Mouse (Mus musculus) forebrain, embryonic 14.5 days (tissue): Measurements from ENCODE around the gene Kifap3. TPM values are rescaled to one million over a fixed set of nuclear protein-coding genes. Genes with fewer than 3 reads are reported as not detected.
"Not testable (repeated sequence)": the region's sequence is repeated elsewhere in the genome, so short reads cannot be mapped to it uniquely, and the experiment has no call there.

Experiments used
- ATAC-seq: fragments of 200-750 bp; cut with Nextera tagmentation; 2 replicates; pipeline ENCODE4 v1.8.0; 2017; ENCODE audit warnings: mild to moderate bottlenecking, moderate library complexity
- DNase-seq: peaks from one replicate; pipeline ENCODE4 v3.0.0-alpha.2; 2015; ENCODE audit warnings: low spot score
- H3K27ac ChIP-seq: fragments of 300-500 bp; sonication (generic); 2 replicates; pipeline ENCODE4 v1.5.1; 2014; ENCODE audit warnings: low read depth, mild to moderate bottlenecking, control low read depth, low read length, moderate library complexity
- H3K27me3 ChIP-seq: fragments of 300-500 bp; sonication (generic); replicated peaks from 2 replicates; pipeline ENCODE4 v1.6.1; 2014; ENCODE audit warnings: low read length, control low read depth, mixed read lengths; ENCODE audit not compliant: control insufficient read depth, insufficient read depth
- H3K36me3 ChIP-seq: fragments of 300-500 bp; sonication (generic); 2 replicates; pipeline ENCODE4 v1.6.1; 2014; ENCODE audit warnings: low read length, control low read depth; ENCODE audit not compliant: control insufficient read depth, insufficient read depth
- H3K4me1 ChIP-seq: fragments of 300-500 bp; sonication (generic); 2 replicates; pipeline ENCODE4 v1.6.1; 2014; ENCODE audit warnings: antibody characterized with exemption, low read length, control low read depth; ENCODE audit not compliant: control insufficient read depth, insufficient read depth
- H3K4me2 ChIP-seq: fragments of 300-500 bp; sonication (generic); 2 replicates; pipeline ENCODE4 v1.6.1; 2014; ENCODE audit warnings: mild to moderate bottlenecking, control low read depth, low read length
- H3K4me3 ChIP-seq: fragments of 300-500 bp; sonication (generic); 2 replicates; pipeline ENCODE4 v1.5.1; 2014; ENCODE audit warnings: low read depth, low read length, control low read depth
- H3K9ac ChIP-seq: fragments of 300-500 bp; sonication (generic); 2 replicates; pipeline ENCODE4 v1.6.1; 2014; ENCODE audit warnings: mild to moderate bottlenecking, low read length, control low read depth, moderate library complexity
- H3K9me3 ChIP-seq: fragments of 300-500 bp; sonication (generic); replicated peaks from 2 replicates; pipeline ENCODE4 v1.6.1; 2016; ENCODE audit warnings: low read length, control low read depth, mixed read lengths; ENCODE audit not compliant: control insufficient read depth
- WGBS: fragments of 180-500 bp; shearing (Covaris S2); extraction: QIAGEN DNeasy Blood & Tissue Kit; methylation state at CpG from one replicate; pipeline ENCODE4 v1.1.7; 2014; 5-methylcytosine and 5-hydroxymethylcytosine counted together
- polyA plus RNA-seq: library from polyadenylated mRNA; unstranded; fragments of >200 nt; fragmentation: Nextera tagmentation; extraction: Ambion mirVana; gene quantifications from 2 replicates; pipeline ENCODE4 v1.2.1, GENCODE M21; 2014

Kifap3 gene
- polyA plus RNA-seq, 1 experiment from 2014 or later, result 104 TPM

GRCm38 (mm10) chr1:163829482-163829881 is 50.1 kb downstream of the Kifap3 start:
- Histone ChIP-seq H3K9ac (no peak overlapping the region), H3K4me1 (no peaks in the 10 kb centered on the region)
- no peak for DNase-seq

GRCm38 (mm10) chr1:163834066-163834465 is 54.7 kb downstream of the Kifap3 start:
- no peaks in the 10 kb centered on the region for H3K9me3 ChIP-seq
- H3K4me3 ChIP-seq, result no peak overlapping the region
- H3K4me2 ChIP-seq, result no peak overlapping the region
- no peaks in the 10 kb centered on the region for H3K27me3 ChIP-seq
- H3K9ac ChIP-seq, result no peak overlapping the region
- H3K36me3 ChIP-seq, result peaks cover 7% of the 10 kb centered on the region; the same call in 1 of the 2 replicates
- no peak overlapping the region for H3K27ac ChIP-seq
- DNase-seq, result peak; percentile 42
- H3K4me1 ChIP-seq, result no peaks in the 10 kb centered on the region
- WGBS, result 93% methylated on average over 1 of the region's 1 CpGs
- no peak for ATAC-seq

More at GRCm38 (mm10) chr1:163829482-163829881, 50.1 kb downstream of the Kifap3 start:
- ATAC-seq, result no peak
- no peak overlapping the region for H3K4me2 ChIP-seq
- no peak overlapping the region for H3K4me3 ChIP-seq
- peaks cover 10% of the 10 kb centered on the region; the same call in 1 of the 2 replicates for H3K36me3 ChIP-seq
- H3K9me3 ChIP-seq, result no peaks in the 10 kb centered on the region
- no peaks in the 10 kb centered on the region for H3K27me3 ChIP-seq
- H3K27ac ChIP-seq, result no peak overlapping the region

GRCm38 (mm10) chr1:163835062-163835461 is 55.7 kb downstream of the Kifap3 start:
- ATAC-seq (no peak), DNase-seq (no peak)
- Histone ChIP-seq H3K9ac (no peak overlapping the region), H3K36me3 (peaks cover 4% of the 10 kb centered on the region; the same call in 1 of the 2 replicates), H3K9me3 (no peaks in the 10 kb centered on the region), H3K27ac (no peak overlapping the region), H3K4me3 (no peak overlapping the region), H3K27me3 (no peaks in the 10 kb centered on the region), H3K4me2 (no peak overlapping the region), H3K4me1 (no peaks in the 10 kb centered on the region)
- 94% methylated on average over 2 of the region's 2 CpGs for WGBS

GRCm38 (mm10) chr1:163838482-163838881 is 59.1 kb downstream of the Kifap3 start:
- H3K36me3 ChIP-seq, H3K27me3 ChIP-seq, H3K4me3 ChIP-seq, H3K27ac ChIP-seq, H3K4me1 ChIP-seq, ATAC-seq, H3K4me2 ChIP-seq, H3K9me3 ChIP-seq, DNase-seq, H3K9ac ChIP-seq: not testable (repeated sequence)
- WGBS, result 91% methylated on average over 3 of the region's 3 CpGs

GRCm38 (mm10) chr1:163840555-163840954 is 61.2 kb downstream of the Kifap3 start:
- Histone ChIP-seq H3K4me1 (no peaks in the 10 kb centered on the region), H3K27me3 (no peaks in the 10 kb centered on the region)
- no peak for ATAC-seq

GRCm38 (mm10) chr1:163842238-163842637 is 62.9 kb downstream of the Kifap3 start:
- Histone ChIP-seq H3K27ac (no peak overlapping the region), H3K27me3 (no peaks in the 10 kb centered on the region), H3K4me2 (no peak overlapping the region), H3K4me3 (no peak overlapping the region), H3K9ac (no peak overlapping the region), H3K9me3 (no peaks in the 10 kb centered on the region), H3K4me1 (no peaks in the 10 kb centered on the region), H3K36me3 (peaks cover 4% of the 10 kb centered on the region; the same call in 1 of the 2 replicates)
- DNase-seq (peak; percentile 25), ATAC-seq (0 out of 2 replicates have a peak, but pooled peaks have one; percentile 20)
- 55% methylated on average over 2 of the region's 2 CpGs for WGBS

More at GRCm38 (mm10) chr1:163840555-163840954, 61.2 kb downstream of the Kifap3 start:
- no peak for DNase-seq
- no peak overlapping the region for H3K27ac ChIP-seq
- H3K9me3 ChIP-seq, result no peaks in the 10 kb centered on the region
- no peak overlapping the region for H3K4me2 ChIP-seq
- H3K4me3 ChIP-seq, result no peak overlapping the region
- no peak overlapping the region for H3K9ac ChIP-seq
- peaks cover 4% of the 10 kb centered on the region; the same call in 1 of the 2 replicates for H3K36me3 ChIP-seq
- 94% methylated on average over 8 of the region's 8 CpGs for WGBS

GRCm38 (mm10) chr1:163843899-163844298 is 64.5 kb downstream of the Kifap3 start:
- no peak overlapping the region for H3K9ac ChIP-seq
- no peak overlapping the region for H3K27ac ChIP-seq
- H3K27me3 ChIP-seq, result no peaks in the 10 kb centered on the region
- H3K9me3 ChIP-seq, result no peaks in the 10 kb centered on the region
- no peaks in the 10 kb centered on the region for H3K4me1 ChIP-seq
- DNase-seq (peak; percentile 5), ATAC-seq (no peak)
- peaks cover 9% of the 10 kb centered on the region for H3K36me3 ChIP-seq
- H3K4me2 ChIP-seq, result no peak overlapping the region
- H3K4me3 ChIP-seq, result no peak overlapping the region

GRCm38 (mm10) chr1:163852884-163853560 is 73.6 kb downstream of the Kifap3 start:
- DNase-seq (no peak), ATAC-seq (no peak)
- no peak overlapping the region for H3K27ac ChIP-seq
- H3K4me3 ChIP-seq, result no peak overlapping the region
- no peaks in the 10 kb centered on the region for H3K4me1 ChIP-seq
- no peaks in the 10 kb centered on the region for H3K9me3 ChIP-seq
- WGBS, result 73% methylated on average over 5 of the region's 5 CpGs
- H3K36me3 ChIP-seq, result peaks cover 19% of the 10 kb centered on the region
- H3K27me3 ChIP-seq, result no peaks in the 10 kb centered on the region
- H3K4me2 ChIP-seq, result no peak overlapping the region
- H3K9ac ChIP-seq, result no peak overlapping the region

- Histone ChIP-seq H3K9me3 (no peaks in the 10 kb centered on the region), H3K36me3 (peaks cover 39% of the 10 kb centered on the region), H3K4me2 (no peak overlapping the region), H3K27ac (no peak overlapping the region), H3K27me3 (no peaks in the 10 kb centered on the region), H3K9ac (no peak overlapping the region), H3K4me3 (no peak overlapping the region), H3K4me1 (no peaks in the 10 kb centered on the region)
- DNase-seq (no peak), ATAC-seq (no peak)
- WGBS, result 92% methylated on average over 2 of the region's 2 CpGs
Observed at GRCm38 (mm10) chr1:163858420-163858819, 79.0 kb downstream of the Kifap3 start.
